Mouse (Mus musculus) intestine, embryonic 16.5 days (tissue): ENCODE data around the gene Myo1h. TPM values are rescaled to one million over a fixed set of nuclear protein-coding genes. Genes with fewer than 3 reads are reported as not detected.

ENCODE experiments used
- ATAC-seq: fragments of 200-750 bp; cut with Nextera tagmentation; 2 replicates; pipeline ENCODE4 v1.8.0; 2017; ENCODE audit warnings: moderate TSS enrichment, moderate library complexity
- H3K27ac ChIP-seq: fragments of 300-500 bp; sonication (generic); 2 replicates; pipeline ENCODE4 v1.5.1; 2014; ENCODE audit warnings: mild to moderate bottlenecking, low read length
- H3K27me3 ChIP-seq: fragments of 300-500 bp; sonication (generic); replicated peaks from 2 replicates; pipeline ENCODE4 v1.6.1; 2014; ENCODE audit warnings: low read length, control low read depth, mixed read lengths; ENCODE audit not compliant: control insufficient read depth, insufficient read depth
- H3K36me3 ChIP-seq: fragments of 300-500 bp; sonication (generic); 2 replicates; pipeline ENCODE4 v1.6.1; 2014; ENCODE audit warnings: low read length, control low read depth; ENCODE audit not compliant: control insufficient read depth, insufficient read depth
- H3K4me1 ChIP-seq: fragments of 300-500 bp; sonication (generic); 2 replicates; pipeline ENCODE4 v1.6.1; 2014; ENCODE audit warnings: low read length, control low read depth, mixed read lengths; ENCODE audit not compliant: control insufficient read depth, insufficient read depth
- H3K4me2 ChIP-seq: fragments of 300-500 bp; sonication (generic); 2 replicates; pipeline ENCODE4 v1.6.1; 2014; ENCODE audit warnings: low read depth, low read length, control low read depth
- H3K4me3 ChIP-seq: fragments of 300-500 bp; sonication (generic); 2 replicates; pipeline ENCODE4 v1.5.1; 2014; ENCODE audit warnings: mild to moderate bottlenecking, low read length
- H3K9ac ChIP-seq: fragments of 300-500 bp; sonication (generic); 2 replicates; pipeline ENCODE4 v1.6.1; 2014; ENCODE audit warnings: low read depth, low read length
- H3K9me3 ChIP-seq: fragments of 300-500 bp; sonication (generic); 2 replicates; pipeline ENCODE4 v1.6.1; 2016; ENCODE audit warnings: low read length, control low read depth; ENCODE audit not compliant: control insufficient read depth
- WGBS: fragments of 180-500 bp; shearing (Covaris S2); extraction: QIAGEN DNeasy Blood & Tissue Kit; methylation state at CpG from one replicate; pipeline ENCODE4 v1.1.7; 2014; 5-methylcytosine and 5-hydroxymethylcytosine counted together
- polyA plus RNA-seq: library from polyadenylated mRNA; unstranded; fragments of >200 nt; fragmentation: Nextera tagmentation; extraction: Ambion mirVana; gene quantifications from 2 replicates; pipeline ENCODE4 v1.2.1, GENCODE M21; 2015

Gene Myo1h
- polyA plus RNA-seq, 1 experiment from 2014 or later: 5.9 TPM

DNA sequence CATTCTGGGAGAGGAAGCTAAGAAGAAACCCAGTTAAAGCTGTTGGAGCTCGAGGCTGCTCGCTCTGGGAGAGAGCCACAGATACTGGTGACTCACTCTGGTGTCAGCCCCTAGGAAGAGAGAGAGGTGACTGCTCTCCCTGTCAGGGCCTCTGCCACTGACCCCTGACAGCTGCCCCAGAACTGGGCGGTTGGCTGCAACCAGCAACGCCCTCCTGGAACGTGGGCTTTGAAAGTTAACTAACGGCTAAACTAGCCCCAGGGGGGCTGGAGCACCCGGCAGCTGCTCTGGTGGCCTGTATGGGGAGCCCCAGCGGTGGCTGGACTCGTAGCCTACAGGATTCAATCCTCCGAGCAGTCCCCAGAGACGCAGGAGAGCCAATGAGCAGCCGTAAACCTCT lies 19.0 kb upstream of the Myo1h start:
- WGBS: 17% methylated on average over 12 of the region's 12 CpGs
- ATAC-seq: no peak
- peaks cover 20% of the 10 kb centered on the region for H3K4me1 ChIP-seq
- H3K4me2 ChIP-seq: no peak overlapping the region
- no peaks in the 10 kb centered on the region for H3K9me3 ChIP-seq
- no peak overlapping the region for H3K27ac ChIP-seq
- no peaks in the 10 kb centered on the region for H3K36me3 ChIP-seq
- peaks cover 34% of the 10 kb centered on the region for H3K27me3 ChIP-seq
- H3K9ac ChIP-seq: no peak overlapping the region
- no peak overlapping the region for H3K4me3 ChIP-seq

DNA sequence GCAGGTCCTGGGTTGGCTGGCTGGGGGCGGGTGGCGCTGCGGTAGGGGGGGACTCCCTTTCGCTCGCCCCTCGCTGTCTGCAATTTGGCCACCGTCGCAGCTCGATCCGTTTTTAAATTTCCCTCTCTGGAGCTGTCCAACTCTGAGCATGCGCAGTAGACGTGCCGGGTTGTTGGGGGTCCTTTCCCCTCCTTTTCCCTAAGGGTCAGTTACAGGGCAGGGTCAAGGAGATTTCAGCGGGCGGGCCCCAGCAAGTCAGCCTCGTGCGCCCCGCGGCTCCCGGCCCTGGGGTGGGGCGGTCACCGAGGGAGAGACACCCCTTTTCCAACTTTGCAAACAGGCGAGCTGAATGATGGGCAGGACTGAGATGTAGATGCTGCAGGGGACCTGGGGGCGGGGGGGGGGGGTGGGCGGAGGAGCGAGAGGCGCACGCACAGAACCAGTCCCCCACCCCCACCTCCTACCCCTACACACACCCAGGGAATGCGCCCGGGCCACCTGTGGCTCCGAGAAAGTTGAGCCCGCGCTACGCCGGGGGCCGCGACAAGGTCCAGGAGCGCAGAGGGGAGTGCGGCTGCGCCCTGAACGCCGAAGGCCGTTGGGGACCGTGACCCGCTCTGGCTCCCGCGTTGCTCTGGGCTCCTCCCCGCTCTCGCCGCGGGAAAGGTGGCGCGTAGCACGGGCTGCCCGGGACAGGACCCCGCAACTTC lies 15.1 kb upstream of the Myo1h start, which contains the start of gene Foxn4:
TSS of gene Foxn4 (minus strand) at position 115 of the 710 bp plus-strand sequence.
- Histone ChIP-seq H3K4me2 (peak within 1 kb of the TSS; percentile 58), H3K27ac (no peak within 1 kb of the TSS), H3K4me1 (peaks cover 15% of the 10 kb centered on the region), H3K4me3 (peak within 1 kb of the TSS; percentile 37), H3K9me3 (no peaks in the 10 kb centered on the region), H3K36me3 (no peaks in the 10 kb centered on the region), H3K27me3 (peaks cover 63% of the 10 kb centered on the region), H3K9ac (no peak within 1 kb of the TSS)
- WGBS: under 1% methylated on average over 55 of the region's 56 CpGs
- no peak for ATAC-seq

DNA sequence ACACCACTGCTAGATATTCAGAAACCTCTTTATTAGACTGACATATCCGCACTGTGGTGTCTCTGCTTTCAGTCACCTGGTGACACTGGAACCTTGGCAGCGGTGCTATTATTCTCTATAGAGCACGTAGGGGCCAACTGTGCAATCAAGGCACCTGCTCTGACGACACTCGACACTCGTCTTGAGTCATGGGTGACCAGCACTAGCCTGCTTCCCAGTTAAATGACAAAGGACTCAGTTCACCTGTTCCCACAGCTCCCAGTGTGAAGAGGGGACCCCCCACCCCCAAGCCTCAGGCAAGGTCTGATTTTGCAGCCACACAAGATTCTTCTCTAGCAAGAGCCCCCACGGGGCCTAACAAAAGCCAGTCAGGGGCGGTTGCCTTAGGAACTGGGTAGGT lies 13.6 kb upstream of the Myo1h start:
- no peaks in the 10 kb centered on the region for H3K9me3 ChIP-seq
- no peak overlapping the region for H3K27ac ChIP-seq
- no peaks in the 10 kb centered on the region for H3K36me3 ChIP-seq
- no peak overlapping the region for H3K4me3 ChIP-seq
- 25% methylated on average over 8 of the region's 8 CpGs for WGBS
- no peak overlapping the region for H3K4me2 ChIP-seq
- no peak overlapping the region for H3K9ac ChIP-seq
- ATAC-seq: no peak
- peaks cover 13% of the 10 kb centered on the region for H3K4me1 ChIP-seq
- H3K27me3 ChIP-seq: peaks cover 63% of the 10 kb centered on the region

DNA sequence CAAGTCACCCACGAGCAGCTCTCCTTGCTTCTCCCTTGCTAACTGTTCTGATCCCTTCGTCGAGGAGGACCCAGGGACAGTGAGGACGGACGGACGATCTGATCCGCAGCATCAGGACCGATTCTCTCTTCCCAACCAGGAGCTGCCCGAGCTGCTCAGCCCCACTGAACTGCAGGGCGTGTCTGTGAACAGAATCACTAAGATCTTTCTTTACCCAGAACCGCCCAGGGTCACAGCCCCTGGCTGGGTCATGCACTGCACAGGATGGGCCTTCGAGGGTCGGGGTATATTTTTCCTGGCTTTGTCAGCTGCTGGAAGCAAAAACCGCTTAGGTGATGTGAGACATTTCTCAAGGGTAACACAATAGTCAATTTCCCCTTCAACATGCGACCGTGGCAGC lies 13.0 kb upstream of the Myo1h start:
- no peak for ATAC-seq
- no peaks in the 10 kb centered on the region for H3K36me3 ChIP-seq
- H3K4me3 ChIP-seq: no peak overlapping the region
- H3K9ac ChIP-seq: no peak overlapping the region
- H3K4me1 ChIP-seq: peaks cover 13% of the 10 kb centered on the region
- peaks cover 63% of the 10 kb centered on the region for H3K27me3 ChIP-seq
- 34% methylated on average over 16 of the region's 16 CpGs for WGBS
- no peak overlapping the region for H3K4me2 ChIP-seq
- no peak overlapping the region for H3K27ac ChIP-seq
- no peaks in the 10 kb centered on the region for H3K9me3 ChIP-seq

DNA sequence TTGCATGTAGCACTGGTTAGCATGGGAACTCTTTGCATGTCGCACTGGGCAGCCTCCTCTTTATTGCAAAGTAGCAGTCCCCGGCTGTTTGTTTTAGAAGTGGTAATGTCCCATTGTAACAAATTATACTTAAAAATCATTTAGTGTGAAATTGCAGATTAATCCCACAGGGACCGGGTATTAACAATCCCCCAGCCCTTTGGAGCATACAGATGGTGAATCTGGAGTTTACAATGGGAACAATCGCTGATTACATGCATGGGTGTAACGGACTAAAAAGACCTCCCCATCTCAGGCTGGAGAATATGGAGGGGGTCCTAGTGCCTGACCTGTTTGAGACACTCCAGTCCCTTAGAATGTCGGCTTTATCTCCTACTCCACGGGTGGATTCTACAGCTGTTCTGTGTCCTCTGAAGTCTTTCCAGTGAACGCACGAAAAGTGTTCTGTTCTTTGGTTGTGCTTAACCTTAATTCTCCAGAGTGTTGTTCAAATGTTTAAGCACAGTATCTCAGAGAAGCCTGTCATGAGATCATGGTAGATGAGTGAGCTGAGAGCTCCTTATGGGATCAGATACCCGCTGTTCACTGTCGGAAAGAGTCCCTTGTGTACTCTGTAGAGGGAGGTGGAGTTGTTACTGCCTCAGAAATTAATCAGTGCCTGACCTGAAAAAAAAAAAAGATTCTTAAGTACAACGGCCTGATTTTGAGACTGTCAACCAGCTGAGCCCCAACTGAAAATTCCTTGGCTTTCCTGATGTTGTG lies 9.4 kb upstream of the Myo1h start:
- H3K9ac ChIP-seq: no peak overlapping the region
- peaks cover 30% of the 10 kb centered on the region for H3K27me3 ChIP-seq
- WGBS: 50% methylated on average over 12 of the region's 12 CpGs

DNA sequence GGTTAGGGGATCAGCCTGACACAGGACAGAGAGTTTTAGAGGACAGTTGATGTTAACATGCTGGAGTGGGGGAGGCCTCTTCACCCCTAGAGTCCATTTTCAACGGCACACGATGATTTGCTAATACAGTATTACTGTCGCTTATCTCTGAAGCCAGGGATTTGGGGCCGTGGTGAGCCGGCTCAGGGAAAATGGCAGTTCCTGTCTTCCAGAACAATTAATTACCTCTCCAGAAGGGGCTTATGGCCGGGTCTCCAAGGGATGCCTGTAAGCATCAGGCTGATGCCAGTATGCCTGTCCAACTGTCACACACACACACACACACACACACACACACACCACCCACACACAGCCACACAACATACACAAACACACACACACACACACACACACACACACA lies 6.6 kb upstream of the Myo1h start:
- Histone ChIP-seq H3K27me3 (peaks cover 8% of the 10 kb centered on the region), H3K4me3 (no peak overlapping the region), H3K9me3 (no peaks in the 10 kb centered on the region), H3K4me1 (no peaks in the 10 kb centered on the region), H3K9ac (no peak overlapping the region), H3K36me3 (no peaks in the 10 kb centered on the region), H3K4me2 (no peak overlapping the region), H3K27ac (no peak overlapping the region)
- no peak for ATAC-seq
- 31% methylated on average over 6 of the region's 6 CpGs for WGBS

More for the DNA sequence above, 9.4 kb upstream of the Myo1h start:
- Histone ChIP-seq H3K4me2 (no peak overlapping the region), H3K27ac (no peak overlapping the region), H3K36me3 (no peaks in the 10 kb centered on the region), H3K4me3 (no peak overlapping the region), H3K9me3 (no peaks in the 10 kb centered on the region), H3K4me1 (no peaks in the 10 kb centered on the region)
- no peak for ATAC-seq

DNA sequence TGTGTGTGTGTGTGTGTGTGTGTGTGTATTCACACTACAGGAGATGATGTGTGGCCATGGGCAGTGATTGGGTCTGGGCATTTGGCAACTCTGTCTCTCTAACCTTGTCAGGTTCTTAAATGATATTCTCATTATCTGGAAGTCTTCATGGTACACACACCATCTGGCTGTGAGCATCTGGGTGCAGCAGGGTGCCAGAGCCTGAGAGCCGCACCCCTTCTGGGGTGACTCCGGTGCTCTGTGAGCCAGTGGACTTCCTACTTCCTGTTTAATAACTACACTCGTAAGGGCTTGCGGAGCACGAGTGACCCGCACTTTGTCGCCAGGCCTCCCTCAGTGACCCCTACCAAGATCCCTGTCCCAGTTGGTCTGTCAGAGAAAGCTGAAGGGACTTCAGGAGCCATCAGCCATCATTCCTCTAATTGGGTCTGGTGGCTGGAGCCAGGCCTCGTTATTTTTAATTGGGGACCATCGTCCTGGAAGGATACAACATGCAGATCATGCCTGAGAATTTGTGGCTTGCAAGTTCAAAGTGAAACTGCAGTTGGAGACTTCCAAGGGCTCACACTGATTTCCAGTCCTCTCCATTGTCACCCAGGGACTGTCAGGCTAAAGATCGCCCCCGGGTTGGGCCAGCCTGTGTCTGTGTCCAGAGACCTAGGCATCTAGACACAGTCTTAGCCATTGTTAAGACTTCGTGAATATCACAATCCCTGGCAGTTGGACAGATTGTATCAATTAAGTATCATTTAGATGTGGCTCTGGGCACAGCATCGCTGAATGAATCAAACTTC lies 4.2 kb upstream of the Myo1h start:
- Histone ChIP-seq H3K4me2 (no peak overlapping the region), H3K27ac (no peak overlapping the region), H3K9me3 (no peaks in the 10 kb centered on the region), H3K4me1 (no peaks in the 10 kb centered on the region), H3K27me3 (peaks cover 2% of the 10 kb centered on the region; the same call in 1 of the 2 replicates), H3K36me3 (no peaks in the 10 kb centered on the region), H3K9ac (no peak overlapping the region), H3K4me3 (no peak overlapping the region)
- WGBS: 68% methylated on average over 13 of the region's 13 CpGs
- no peak for ATAC-seq

DNA sequence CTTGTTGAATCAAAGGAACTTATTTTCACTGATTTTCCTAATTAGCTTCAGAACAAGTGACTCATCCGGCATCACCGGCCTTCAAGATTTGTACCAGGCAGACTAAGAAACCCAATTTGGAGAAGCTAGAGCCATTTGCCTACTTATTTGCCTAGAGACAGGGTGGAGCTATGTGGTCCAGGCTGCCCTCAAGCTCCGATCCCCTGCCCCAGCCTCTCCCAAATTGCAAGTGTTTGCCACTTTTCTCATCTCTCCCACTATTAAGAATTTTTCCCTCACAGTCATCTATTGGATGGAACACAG lies 3.6 kb upstream of the Myo1h start:
- no peak overlapping the region for H3K9ac ChIP-seq
- WGBS: 88% methylated on average over 3 of the region's 3 CpGs
- no peaks in the 10 kb centered on the region for H3K4me1 ChIP-seq
- no peaks in the 10 kb centered on the region for H3K36me3 ChIP-seq
- no peak overlapping the region for H3K4me2 ChIP-seq
- H3K27ac ChIP-seq: no peak overlapping the region
- peaks cover 2% of the 10 kb centered on the region; the same call in 1 of the 2 replicates for H3K27me3 ChIP-seq
- no peak overlapping the region for H3K4me3 ChIP-seq
- ATAC-seq: no peak
- H3K9me3 ChIP-seq: no peaks in the 10 kb centered on the region

DNA sequence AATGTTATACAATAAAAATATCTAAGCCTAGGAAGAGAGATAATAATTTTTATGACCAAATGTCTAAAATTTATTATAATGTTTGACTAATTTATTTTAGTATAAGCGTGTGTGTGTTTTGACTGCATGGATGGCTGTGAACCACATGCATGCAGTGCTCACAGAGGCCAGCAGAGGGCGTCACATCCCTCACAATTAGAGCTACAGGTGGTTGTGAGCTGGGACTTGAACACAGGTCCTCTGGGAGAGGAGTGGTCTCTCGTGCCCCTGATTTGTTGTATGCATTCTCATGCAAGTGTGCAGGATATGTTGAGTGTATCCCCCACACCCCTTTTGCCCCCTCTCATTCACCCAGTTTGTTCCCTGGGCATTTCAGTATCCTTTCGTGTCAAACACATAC lies 2.9 kb upstream of the Myo1h start:
- no peak overlapping the region for H3K4me2 ChIP-seq
- H3K4me3 ChIP-seq: no peak overlapping the region
- H3K27me3 ChIP-seq: peaks cover 2% of the 10 kb centered on the region; the same call in 1 of the 2 replicates
- no peak overlapping the region for H3K27ac ChIP-seq
- ATAC-seq: no peak
- H3K9ac ChIP-seq: no peak overlapping the region
- no peaks in the 10 kb centered on the region for H3K36me3 ChIP-seq
- 74% methylated on average over 4 of the region's 4 CpGs for WGBS
- no peaks in the 10 kb centered on the region for H3K4me1 ChIP-seq
- H3K9me3 ChIP-seq: no peaks in the 10 kb centered on the region
